Mouse (Mus musculus): ENCODE data around the gene Camk2b. TPM values are rescaled to one million over a fixed set of nuclear protein-coding genes. Genes with fewer than 3 reads are reported as not detected.
"Not testable (repeated sequence)": the region's sequence is repeated elsewhere in the genome, so short reads cannot be mapped to it uniquely, and the experiment has no call there.

The Camk2b gene
- polyA plus RNA-seq, 1 experiment from 2014 or later, result 12.1 TPM

GRCm38 (mm10) chr11:5931947-5932346, 134.2 kb downstream of the Camk2b start:
- H3K4me2 ChIP-seq (replicated peaks; ENCODE audit: low read depth); H3K36me3 ChIP-seq (ENCODE audit: control insufficient read depth, insufficient read depth); ATAC-seq; H3K9me3 ChIP-seq (ENCODE audit: control insufficient read depth); H3K27me3 ChIP-seq (replicated peaks; ENCODE audit: control insufficient read depth, insufficient read depth, low read length); H3K9ac ChIP-seq (ENCODE audit: low read depth, low read length); H3K4me1 ChIP-seq (replicated peaks; ENCODE audit: control insufficient read depth, insufficient read depth, low read length); H3K4me3 ChIP-seq (ENCODE audit: low read depth, low read length); H3K27ac ChIP-seq (ENCODE audit: low read depth, low read length): not testable (repeated sequence)
- peak; percentile 56 for TF ChIP-seq CTCF (IDR thresholded peaks at IDR 0.05; ENCODE audit: low read depth)
- 89% methylated on average over 6 of the region's 6 CpGs for WGBS

- ATAC-seq, result no peak
- Histone ChIP-seq H3K36me3 (ENCODE audit: control insufficient read depth, insufficient read depth) (no peaks in the 10 kb centered on the region), H3K27ac (ENCODE audit: low read depth, low read length) (no peak overlapping the region), H3K9me3 (ENCODE audit: control insufficient read depth) (no peaks in the 10 kb centered on the region), H3K9ac (ENCODE audit: low read depth, low read length) (no peak overlapping the region), H3K4me3 (ENCODE audit: low read depth, low read length) (no peak overlapping the region), H3K4me1 (replicated peaks; ENCODE audit: control insufficient read depth, insufficient read depth, low read length) (no peaks in the 10 kb centered on the region), H3K27me3 (replicated peaks; ENCODE audit: control insufficient read depth, insufficient read depth, low read length) (no peaks in the 10 kb centered on the region), H3K4me2 (replicated peaks; ENCODE audit: low read depth) (no peak overlapping the region)
- TF ChIP-seq CTCF (IDR thresholded peaks at IDR 0.05; ENCODE audit: low read depth), result no peak
- 81% methylated on average over 1 of the region's 1 CpGs for WGBS
Measured at GRCm38 (mm10) chr11:5930578-5930977, 135.6 kb downstream of the Camk2b start.

- H3K4me1 ChIP-seq (replicated peaks; ENCODE audit: control insufficient read depth, insufficient read depth, low read length), result no peaks in the 10 kb centered on the region
- 66% methylated on average over 3 of the region's 3 CpGs for WGBS
- no peak overlapping the region for H3K27ac ChIP-seq (ENCODE audit: low read depth, low read length)
Measured at GRCm38 (mm10) chr11:5926696-5927220, 139.4 kb downstream of the Camk2b start.

GRCm38 (mm10) chr11:5924699-5925098, 141.5 kb downstream of the Camk2b start:
- no peaks in the 10 kb centered on the region for H3K9me3 ChIP-seq (ENCODE audit: control insufficient read depth)
- no peak overlapping the region for H3K4me3 ChIP-seq (ENCODE audit: low read depth, low read length)
- 68% methylated on average over 8 of the region's 8 CpGs for WGBS
- H3K4me1 ChIP-seq (replicated peaks; ENCODE audit: control insufficient read depth, insufficient read depth, low read length), result no peaks in the 10 kb centered on the region
- no peak overlapping the region for H3K27ac ChIP-seq (ENCODE audit: low read depth, low read length)
- no peaks in the 10 kb centered on the region for H3K36me3 ChIP-seq (ENCODE audit: control insufficient read depth, insufficient read depth)
- no peak for ATAC-seq
- no peak overlapping the region for H3K4me2 ChIP-seq (replicated peaks; ENCODE audit: low read depth)
- H3K9ac ChIP-seq (ENCODE audit: low read depth, low read length), result no peak overlapping the region
- no peak for TF ChIP-seq CTCF (IDR thresholded peaks at IDR 0.05; ENCODE audit: low read depth)
- H3K27me3 ChIP-seq (replicated peaks; ENCODE audit: control insufficient read depth, insufficient read depth, low read length), result no peaks in the 10 kb centered on the region

More at GRCm38 (mm10) chr11:5926696-5927220, 139.4 kb downstream of the Camk2b start:
- no peak overlapping the region for H3K4me2 ChIP-seq (replicated peaks; ENCODE audit: low read depth)
- H3K27me3 ChIP-seq (replicated peaks; ENCODE audit: control insufficient read depth, insufficient read depth, low read length), result no peaks in the 10 kb centered on the region
- no peaks in the 10 kb centered on the region for H3K36me3 ChIP-seq (ENCODE audit: control insufficient read depth, insufficient read depth)
- no peak for TF ChIP-seq CTCF (IDR thresholded peaks at IDR 0.05; ENCODE audit: low read depth)
- no peak overlapping the region for H3K9ac ChIP-seq (ENCODE audit: low read depth, low read length)
- H3K9me3 ChIP-seq (ENCODE audit: control insufficient read depth), result no peaks in the 10 kb centered on the region
- ATAC-seq, result no peak
- H3K4me3 ChIP-seq (ENCODE audit: low read depth, low read length), result no peak overlapping the region

GRCm38 (mm10) chr11:5920323-5920960, 145.7 kb downstream of the Camk2b start:
- 34% methylated on average over 14 of the region's 17 CpGs for WGBS
- Histone ChIP-seq H3K36me3 (ENCODE audit: control insufficient read depth, insufficient read depth) (no peaks in the 10 kb centered on the region), H3K27me3 (replicated peaks; ENCODE audit: control insufficient read depth, insufficient read depth, low read length) (no peaks in the 10 kb centered on the region), H3K27ac (ENCODE audit: low read depth, low read length) (no peak overlapping the region), H3K4me1 (replicated peaks; ENCODE audit: control insufficient read depth, insufficient read depth, low read length) (no peaks in the 10 kb centered on the region), H3K4me3 (ENCODE audit: low read depth, low read length) (no peak overlapping the region), H3K9ac (ENCODE audit: low read depth, low read length) (no peak overlapping the region), H3K9me3 (ENCODE audit: control insufficient read depth) (no peaks in the 10 kb centered on the region), H3K4me2 (replicated peaks; ENCODE audit: low read depth) (no peak overlapping the region; the same call in 1 of the 2 replicates)
- no peak for TF ChIP-seq CTCF (IDR thresholded peaks at IDR 0.05; ENCODE audit: low read depth)
- ATAC-seq, result no peak

Other genes with a start within 250 kb of the Camk2b start
- gene Polm, start 228.3 kb downstream of the Camk2b start, polyA plus RNA-seq (2015; fragmentation: Nextera tagmentation; extraction: Ambion mirVana), result 9.0 and 9.2 TPM in 2 replicates
- gene Aebp1, start 204.4 kb downstream of the Camk2b start, polyA plus RNA-seq (2015; fragmentation: Nextera tagmentation; extraction: Ambion mirVana), result 15.0 and 15.8 TPM in 2 replicates
- gene Pold2, start 188.1 kb downstream of the Camk2b start, polyA plus RNA-seq (2015; fragmentation: Nextera tagmentation; extraction: Ambion mirVana), result 32.3 and 32.7 TPM in 2 replicates
- 20.9 and 22.7 TPM in 2 replicates for gene Myl7, start 167.6 kb downstream of the Camk2b start, polyA plus RNA-seq (2015; fragmentation: Nextera tagmentation; extraction: Ambion mirVana)
- gene Gck, start 116.3 kb downstream of the Camk2b start, polyA plus RNA-seq (2015; fragmentation: Nextera tagmentation; extraction: Ambion mirVana), result 0.44 TPM in 2 replicates
- 50.9 and 53.8 TPM in 2 replicates for gene Ykt6, start 110.7 kb downstream of the Camk2b start, polyA plus RNA-seq (2015; fragmentation: Nextera tagmentation; extraction: Ambion mirVana)
- gene A730071L15Rik, start 133.7 kb upstream of the Camk2b start, polyA plus RNA-seq (2015; fragmentation: Nextera tagmentation; extraction: Ambion mirVana), result 0.41 and 0.74 TPM in 2 replicates
- 17.2 and 20.0 TPM in 2 replicates for gene Nudcd3, start 134.1 kb upstream of the Camk2b start, polyA plus RNA-seq (2015; fragmentation: Nextera tagmentation; extraction: Ambion mirVana)
- 70.7 and 75.4 TPM in 2 replicates for gene Npc1l1, start 163.8 kb upstream of the Camk2b start, polyA plus RNA-seq (2015; fragmentation: Nextera tagmentation; extraction: Ambion mirVana)
- gene Ddx56, start 201.4 kb upstream of the Camk2b start, polyA plus RNA-seq (2015; fragmentation: Nextera tagmentation; extraction: Ambion mirVana), result 36.3 and 39.7 TPM in 2 replicates
- 198 and 203 TPM in 2 replicates for gene Tmed4, start 208.5 kb upstream of the Camk2b start, polyA plus RNA-seq (2015; fragmentation: Nextera tagmentation; extraction: Ambion mirVana)
- 141 and 148 TPM in 2 replicates for gene Ogdh, start 225.3 kb upstream of the Camk2b start, polyA plus RNA-seq (2015; fragmentation: Nextera tagmentation; extraction: Ambion mirVana)

All from intestine, postnatal 0 days (tissue).